Mouse (Mus musculus): ENCODE results near the gene Yars. TPM values are rescaled to one million over a fixed set of nuclear protein-coding genes. Genes with fewer than 3 reads are reported as not detected.

The Yars gene
- total RNA-seq (2014; fragmentation: Nextera tagmentation) (42.7 and 44.3 TPM in 2 replicates), total RNA-seq (2017) (56.7 and 64.5 TPM in 2 replicates)

GRCm38 (mm10) chr4:129189542-129190519, at the start of gene Yars, which contains the start of gene S100pbp:
TSS of gene Yars (plus strand) at chr4:129189760.
TSS of gene S100pbp (minus strand) at chr4:129189727.
- ATAC-seq (replicated peaks; ENCODE audit: poor library complexity, severe bottlenecking): peak; percentile 92

GRCm38 (mm10) chr4:129140808-129141207, 48.8 kb upstream of the Yars start:
- ATAC-seq (replicated peaks; ENCODE audit: poor library complexity, severe bottlenecking): no peak

- no peak for ATAC-seq (replicated peaks; ENCODE audit: poor library complexity, severe bottlenecking)
These were observed 47.8 kb upstream of the Yars start for GRCm38 (mm10) chr4:129141560-129142438.

- ATAC-seq (replicated peaks; ENCODE audit: poor library complexity, severe bottlenecking): peak; percentile 90
These were observed 47.0 kb upstream of the Yars start for GRCm38 (mm10) chr4:129142439-129143045.

- ATAC-seq (replicated peaks; ENCODE audit: poor library complexity, severe bottlenecking): no peak
These were observed 46.1 kb upstream of the Yars start for GRCm38 (mm10) chr4:129143509-129143908.

- no peak for ATAC-seq (replicated peaks; ENCODE audit: poor library complexity, severe bottlenecking)
These were observed 44.9 kb upstream of the Yars start for GRCm38 (mm10) chr4:129144401-129145367.

- no peak for ATAC-seq (replicated peaks; ENCODE audit: poor library complexity, severe bottlenecking)
These were observed 44.1 kb upstream of the Yars start for GRCm38 (mm10) chr4:129145411-129145810.

GRCm38 (mm10) chr4:129145943-129146342, 43.6 kb upstream of the Yars start:
- no peak for ATAC-seq (replicated peaks; ENCODE audit: poor library complexity, severe bottlenecking)

GRCm38 (mm10) chr4:129146392-129146791, 43.2 kb upstream of the Yars start:
- ATAC-seq (replicated peaks; ENCODE audit: poor library complexity, severe bottlenecking): no peak

- ATAC-seq (replicated peaks; ENCODE audit: poor library complexity, severe bottlenecking): no peak
These were observed 41.9 kb upstream of the Yars start for GRCm38 (mm10) chr4:129147552-129148103.

- no peak for ATAC-seq (replicated peaks; ENCODE audit: poor library complexity, severe bottlenecking)
These were observed 40.2 kb upstream of the Yars start for GRCm38 (mm10) chr4:129149321-129149720.

- ATAC-seq (replicated peaks; ENCODE audit: poor library complexity, severe bottlenecking): no peak
These were observed 38.2 kb upstream of the Yars start for GRCm38 (mm10) chr4:129151276-129151811.

- no peak for ATAC-seq (replicated peaks; ENCODE audit: poor library complexity, severe bottlenecking)
These were observed 32.0 kb upstream of the Yars start for GRCm38 (mm10) chr4:129157541-129157940.

- ATAC-seq (replicated peaks; ENCODE audit: poor library complexity, severe bottlenecking): no peak
These were observed 31.0 kb upstream of the Yars start for GRCm38 (mm10) chr4:129158549-129158948.

GRCm38 (mm10) chr4:129161076-129161475, 28.5 kb upstream of the Yars start:
- no peak for ATAC-seq (replicated peaks; ENCODE audit: poor library complexity, severe bottlenecking)

- no peak for ATAC-seq (replicated peaks; ENCODE audit: poor library complexity, severe bottlenecking)
These were observed 27.8 kb upstream of the Yars start for GRCm38 (mm10) chr4:129161581-129162255.

- ATAC-seq (replicated peaks; ENCODE audit: poor library complexity, severe bottlenecking): no peak
These were observed 17.0 kb upstream of the Yars start for GRCm38 (mm10) chr4:129172529-129172928.

- no peak for ATAC-seq (replicated peaks; ENCODE audit: poor library complexity, severe bottlenecking)
These were observed 10.0 kb upstream of the Yars start for GRCm38 (mm10) chr4:129179560-129179959.

Measured in granulocyte monocyte progenitor cell, adult 5-6 weeks (primary cell).